Mouse (Mus musculus): ENCODE measurements around the gene P3h3. TPM values are rescaled to one million over a fixed set of nuclear protein-coding genes. Genes with fewer than 3 reads are reported as not detected.
"Not testable (repeated sequence)": the region's sequence is repeated elsewhere in the genome, so short reads cannot be mapped to it uniquely, and the experiment has no call there.

Gene P3h3
- 9.7 TPM in 2 replicates for polyA plus RNA-seq (2016; fragmentation: Nextera tagmentation; extraction: Ambion mirVana)

GRCm38 (mm10) chr6:124856916-124857839, at the start of gene P3h3:
Gene P3h3, minus strand, starts transcription at chr6:124857752.
- Histone ChIP-seq H3K4me3 (peak within 1 kb of the TSS; percentile 87), H3K9me3 (no peaks in the 10 kb centered on the region), H3K27me3 (ENCODE audit: poor library complexity, severe bottlenecking) (peaks cover 49% of the 10 kb centered on the region), H3K4me1 (peaks cover 67% of the 10 kb centered on the region), H3K36me3 (replicated peaks) (peaks cover 35% of the 10 kb centered on the region), H3K27ac (peak within 1 kb of the TSS; percentile 98)
- DNase-seq (ENCODE audit: extremely low spot score, low spot score) = peak; percentile 89
- WGBS = under 1% methylated on average over 86 of the region's 86 CpGs

- no peak for DNase-seq (ENCODE audit: extremely low spot score, low spot score)
- Histone ChIP-seq H3K36me3 (replicated peaks) (no peaks in the 10 kb centered on the region), H3K4me1 (peaks cover 32% of the 10 kb centered on the region), H3K4me3 (peak overlapping the region; percentile 56), H3K9me3 (no peaks in the 10 kb centered on the region), H3K27ac (peak overlapping the region; percentile 96), H3K27me3 (ENCODE audit: poor library complexity, severe bottlenecking) (peaks cover 24% of the 10 kb centered on the region)
- whole genome bisulfite sequencing = 25% methylated on average over 16 of the region's 16 CpGs
Measured at GRCm38 (mm10) chr6:124904991-124905860, 47.7 kb upstream of the P3h3 start.

GRCm38 (mm10) chr6:124904161-124904981, 46.8 kb upstream of the P3h3 start:
- no peaks in the 10 kb centered on the region for H3K9me3 ChIP-seq
- H3K27me3 ChIP-seq (ENCODE audit: poor library complexity, severe bottlenecking) = peaks cover 15% of the 10 kb centered on the region
- H3K4me1 ChIP-seq = peaks cover 24% of the 10 kb centered on the region
- peak overlapping the region; percentile 96 for H3K27ac ChIP-seq
- DNase-seq (ENCODE audit: extremely low spot score, low spot score) = peak; percentile 85
- 5% methylated on average over 24 of the region's 24 CpGs for whole genome bisulfite sequencing
- H3K36me3 ChIP-seq (replicated peaks) = no peaks in the 10 kb centered on the region
- peak overlapping the region; percentile 56 for H3K4me3 ChIP-seq

- Histone ChIP-seq H3K36me3 (replicated peaks) (no peaks in the 10 kb centered on the region), H3K9me3 (no peaks in the 10 kb centered on the region), H3K4me3 (peak overlapping the region; percentile 56), H3K27me3 (ENCODE audit: poor library complexity, severe bottlenecking) (peaks cover 8% of the 10 kb centered on the region), H3K4me1 (peaks cover 24% of the 10 kb centered on the region), H3K27ac (peak overlapping the region; percentile 96)
- WGBS = 0% methylated on average over 23 of the region's 23 CpGs
- DNase-seq (ENCODE audit: extremely low spot score, low spot score) = peak; percentile 97
Measured at GRCm38 (mm10) chr6:124903580-124904151, 46.1 kb upstream of the P3h3 start.

- Histone ChIP-seq H3K27me3 (ENCODE audit: poor library complexity, severe bottlenecking) (no peaks in the 10 kb centered on the region), H3K9me3 (no peaks in the 10 kb centered on the region), H3K36me3 (replicated peaks) (no peaks in the 10 kb centered on the region), H3K4me1 (peaks cover 24% of the 10 kb centered on the region), H3K4me3 (no peak overlapping the region), H3K27ac (no peak overlapping the region)
- DNase-seq (ENCODE audit: extremely low spot score, low spot score) = no peak
Measured at GRCm38 (mm10) chr6:124901851-124902250, 44.3 kb upstream of the P3h3 start.

GRCm38 (mm10) chr6:124900801-124901480, 43.4 kb upstream of the P3h3 start:
- H3K27me3 ChIP-seq (ENCODE audit: poor library complexity, severe bottlenecking) = no peaks in the 10 kb centered on the region
- WGBS = 79% methylated on average over 10 of the region's 10 CpGs
- DNase-seq (ENCODE audit: extremely low spot score, low spot score) = no peak
- 0 out of 2 replicates have a peak overlapping the region, but pooled peaks have one; percentile 41 for H3K27ac ChIP-seq
- H3K4me3 ChIP-seq = no peak overlapping the region
- H3K9me3 ChIP-seq = no peaks in the 10 kb centered on the region
- H3K36me3 ChIP-seq (replicated peaks) = no peaks in the 10 kb centered on the region
- H3K4me1 ChIP-seq = peaks cover 24% of the 10 kb centered on the region

- no peak overlapping the region for H3K4me3 ChIP-seq
- H3K36me3 ChIP-seq (replicated peaks) = no peaks in the 10 kb centered on the region
- 62% methylated on average over 8 of the region's 8 CpGs for WGBS
- H3K9me3 ChIP-seq = no peaks in the 10 kb centered on the region
- peak overlapping the region; percentile 41; the same call in 1 of the 2 replicates for H3K27ac ChIP-seq
- DNase-seq (ENCODE audit: extremely low spot score, low spot score) = no peak
- H3K4me1 ChIP-seq = peaks cover 21% of the 10 kb centered on the region
- H3K27me3 ChIP-seq (ENCODE audit: poor library complexity, severe bottlenecking) = no peaks in the 10 kb centered on the region
Measured at GRCm38 (mm10) chr6:124900056-124900800, 42.7 kb upstream of the P3h3 start.

- Histone ChIP-seq H3K27me3 (ENCODE audit: poor library complexity, severe bottlenecking) (no peaks in the 10 kb centered on the region), H3K4me3 (no peak overlapping the region), H3K27ac (no peak overlapping the region), H3K4me1 (peaks cover 3% of the 10 kb centered on the region), H3K9me3 (no peaks in the 10 kb centered on the region), H3K36me3 (replicated peaks) (no peaks in the 10 kb centered on the region)
- 85% methylated on average over 3 of the region's 3 CpGs for WGBS
- DNase-seq (ENCODE audit: extremely low spot score, low spot score) = no peak
Measured at GRCm38 (mm10) chr6:124898359-124898758, 40.8 kb upstream of the P3h3 start.

- not testable (repeated sequence) for H3K36me3 ChIP-seq (replicated peaks); H3K27ac ChIP-seq; H3K27me3 ChIP-seq (ENCODE audit: poor library complexity, severe bottlenecking); DNase-seq (ENCODE audit: extremely low spot score, low spot score); H3K4me1 ChIP-seq; H3K9me3 ChIP-seq; H3K4me3 ChIP-seq
- WGBS = 91% methylated on average over 2 of the region's 2 CpGs
Measured at GRCm38 (mm10) chr6:124894113-124894512, 36.6 kb upstream of the P3h3 start.

GRCm38 (mm10) chr6:124890997-124891396, 33.4 kb upstream of the P3h3 start:
- H3K36me3 ChIP-seq (replicated peaks) = no peaks in the 10 kb centered on the region
- H3K27ac ChIP-seq = no peak overlapping the region
- 76% methylated on average over 6 of the region's 6 CpGs for WGBS
- DNase-seq (ENCODE audit: extremely low spot score, low spot score) = no peak
- no peak overlapping the region for H3K4me3 ChIP-seq
- H3K4me1 ChIP-seq = no peaks in the 10 kb centered on the region
- no peaks in the 10 kb centered on the region for H3K9me3 ChIP-seq
- H3K27me3 ChIP-seq (ENCODE audit: poor library complexity, severe bottlenecking) = no peaks in the 10 kb centered on the region

- H3K4me3 ChIP-seq = no peak overlapping the region
- H3K4me1 ChIP-seq = no peaks in the 10 kb centered on the region
- no peaks in the 10 kb centered on the region for H3K27me3 ChIP-seq (ENCODE audit: poor library complexity, severe bottlenecking)
- DNase-seq (ENCODE audit: extremely low spot score, low spot score) = no peak
- H3K36me3 ChIP-seq (replicated peaks) = no peaks in the 10 kb centered on the region
- no peak overlapping the region for H3K27ac ChIP-seq
- WGBS = 94% methylated on average over 6 of the region's 6 CpGs
- H3K9me3 ChIP-seq = no peaks in the 10 kb centered on the region
Measured at GRCm38 (mm10) chr6:124888555-124889125, 31.1 kb upstream of the P3h3 start.
